Mouse (Mus musculus): ENCODE measurements around the gene Treh. TPM values are rescaled to one million over a fixed set of nuclear protein-coding genes. Genes with fewer than 3 reads are reported as not detected.

The Treh gene
- polyA plus RNA-seq, 1 experiment from 2014 or later = not detected

GRCm38 (mm10) chr9:44643103-44643502 lies 29.9 kb upstream of the Treh start:
- no peaks in the 10 kb centered on the region for H3K9me3 ChIP-seq (replicated peaks; ENCODE audit: control insufficient read depth, low read length)
- no peak overlapping the region for H3K9ac ChIP-seq (replicated peaks; ENCODE audit: low read length)
- no peaks in the 10 kb centered on the region for H3K27me3 ChIP-seq (ENCODE audit: control insufficient read depth, insufficient read depth, low read length)
- no peak overlapping the region for H3K4me2 ChIP-seq (ENCODE audit: low read depth, low read length)
- H3K27ac ChIP-seq (replicated peaks; ENCODE audit: low read depth, low read length) = no peak overlapping the region
- WGBS = 95% methylated on average over 7 of the region's 7 CpGs
- DNase-seq (ENCODE audit: low spot score) (no peak), ATAC-seq (replicated peaks; ENCODE audit: insufficient number of reproducible peaks, low FRiP score, low TSS enrichment, low read depth) (no peak)
- H3K4me3 ChIP-seq (ENCODE audit: low read depth, low read length) = no peak overlapping the region
- H3K4me1 ChIP-seq (ENCODE audit: control insufficient read depth, insufficient read depth, low read length) = no peaks in the 10 kb centered on the region
- peaks cover 2% of the 10 kb centered on the region; the same call in 1 of the 2 replicates for H3K36me3 ChIP-seq (replicated peaks; ENCODE audit: control insufficient read depth, insufficient read depth, low read depth, low read length)

- Histone ChIP-seq H3K9ac (replicated peaks; ENCODE audit: low read length) (no peak overlapping the region), H3K27ac (replicated peaks; ENCODE audit: low read depth, low read length) (no peak overlapping the region), H3K4me1 (ENCODE audit: control insufficient read depth, insufficient read depth, low read length) (no peaks in the 10 kb centered on the region), H3K27me3 (ENCODE audit: control insufficient read depth, insufficient read depth, low read length) (no peaks in the 10 kb centered on the region), H3K4me3 (ENCODE audit: low read depth, low read length) (no peak overlapping the region), H3K36me3 (replicated peaks; ENCODE audit: control insufficient read depth, insufficient read depth, low read depth, low read length) (no peaks in the 10 kb centered on the region), H3K4me2 (ENCODE audit: low read depth, low read length) (no peak overlapping the region), H3K9me3 (replicated peaks; ENCODE audit: control insufficient read depth, low read length) (no peaks in the 10 kb centered on the region)
- 91% methylated on average over 2 of the region's 2 CpGs for WGBS
- ATAC-seq (replicated peaks; ENCODE audit: insufficient number of reproducible peaks, low FRiP score, low TSS enrichment, low read depth) (no peak), DNase-seq (ENCODE audit: low spot score) (no peak)
Observed at GRCm38 (mm10) chr9:44644186-44644585, 28.8 kb upstream of the Treh start.

DNA sequence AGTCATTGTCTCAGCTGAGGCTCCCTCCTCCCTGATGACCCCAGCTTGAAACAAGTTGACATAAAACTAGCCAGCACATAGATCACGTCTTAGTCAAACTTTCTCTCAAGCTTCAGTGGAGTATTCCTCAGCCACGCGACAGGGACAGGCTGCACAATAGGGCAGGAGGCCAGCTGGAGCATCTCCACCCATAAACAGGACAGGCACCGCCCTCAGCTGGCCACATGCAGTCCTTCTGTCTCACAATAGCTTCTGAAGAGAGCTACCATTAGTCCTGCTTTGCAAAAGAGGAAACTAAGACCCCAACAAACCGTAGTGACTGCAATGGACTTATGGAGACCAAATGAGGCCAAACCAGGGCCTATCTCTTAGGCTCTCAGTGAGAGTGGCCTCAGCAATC lies 27.6 kb upstream of the Treh start:
- 81% methylated on average over 5 of the region's 5 CpGs for WGBS
- Histone ChIP-seq H3K36me3 (replicated peaks; ENCODE audit: control insufficient read depth, insufficient read depth, low read depth, low read length) (no peaks in the 10 kb centered on the region), H3K4me1 (ENCODE audit: control insufficient read depth, insufficient read depth, low read length) (no peaks in the 10 kb centered on the region), H3K9ac (replicated peaks; ENCODE audit: low read length) (no peak overlapping the region), H3K27ac (replicated peaks; ENCODE audit: low read depth, low read length) (no peak overlapping the region), H3K4me3 (ENCODE audit: low read depth, low read length) (no peak overlapping the region), H3K9me3 (replicated peaks; ENCODE audit: control insufficient read depth, low read length) (no peaks in the 10 kb centered on the region), H3K4me2 (ENCODE audit: low read depth, low read length) (no peak overlapping the region), H3K27me3 (ENCODE audit: control insufficient read depth, insufficient read depth, low read length) (no peaks in the 10 kb centered on the region)
- DNase-seq (ENCODE audit: low spot score) (no peak), ATAC-seq (replicated peaks; ENCODE audit: insufficient number of reproducible peaks, low FRiP score, low TSS enrichment, low read depth) (no peak)

DNA sequence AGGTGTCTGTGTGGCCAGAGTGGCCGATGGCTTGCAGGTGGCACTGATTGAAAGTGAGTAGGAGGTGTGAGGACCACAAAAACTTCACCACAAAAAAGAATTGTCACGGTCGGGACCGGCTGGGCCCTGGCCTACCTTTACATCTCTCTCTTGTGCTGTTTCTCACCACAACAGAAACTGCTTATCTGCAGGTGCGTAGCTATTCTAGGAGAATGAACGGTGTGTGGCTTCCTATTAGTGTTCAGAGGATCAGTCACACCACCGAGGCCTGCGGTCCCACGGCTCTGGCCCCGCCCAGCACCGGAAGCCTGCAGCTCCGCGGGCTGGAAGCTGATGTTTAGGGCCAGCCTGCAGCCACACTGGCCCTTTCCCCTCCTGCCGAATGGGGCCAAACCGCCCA lies 27.1 kb upstream of the Treh start:
- H3K9me3 ChIP-seq (replicated peaks; ENCODE audit: control insufficient read depth, low read length) = no peaks in the 10 kb centered on the region
- no peak overlapping the region for H3K27ac ChIP-seq (replicated peaks; ENCODE audit: low read depth, low read length)
- no peaks in the 10 kb centered on the region for H3K27me3 ChIP-seq (ENCODE audit: control insufficient read depth, insufficient read depth, low read length)
- no peak overlapping the region for H3K9ac ChIP-seq (replicated peaks; ENCODE audit: low read length)
- H3K4me1 ChIP-seq (ENCODE audit: control insufficient read depth, insufficient read depth, low read length) = no peaks in the 10 kb centered on the region
- WGBS = 64% methylated on average over 15 of the region's 15 CpGs
- no peak overlapping the region for H3K4me2 ChIP-seq (ENCODE audit: low read depth, low read length)
- no peak overlapping the region for H3K4me3 ChIP-seq (ENCODE audit: low read depth, low read length)
- no peak for DNase-seq (ENCODE audit: low spot score)
- ATAC-seq (replicated peaks; ENCODE audit: insufficient number of reproducible peaks, low FRiP score, low TSS enrichment, low read depth) = no peak
- H3K36me3 ChIP-seq (replicated peaks; ENCODE audit: control insufficient read depth, insufficient read depth, low read depth, low read length) = no peaks in the 10 kb centered on the region

DNA sequence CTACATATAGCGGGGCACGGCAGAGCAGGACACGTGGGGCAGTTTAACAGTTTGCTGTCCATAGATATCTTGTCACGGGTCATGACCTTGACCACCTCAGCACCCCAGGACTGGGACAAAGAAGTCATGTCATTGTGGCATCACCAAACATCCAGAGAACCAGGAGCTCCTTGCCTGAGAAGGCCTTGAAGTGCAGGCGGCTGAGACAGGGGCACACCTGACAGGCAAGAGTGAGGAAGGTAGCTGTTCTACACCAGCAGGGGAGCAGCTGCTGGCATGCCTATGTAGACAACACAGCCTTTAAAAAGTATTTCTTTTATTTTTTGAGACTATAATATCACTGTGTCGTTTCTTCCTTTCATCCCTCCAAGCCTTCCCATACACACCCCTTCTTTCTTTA lies 26.7 kb upstream of the Treh start:
- Histone ChIP-seq H3K9me3 (replicated peaks; ENCODE audit: control insufficient read depth, low read length) (no peaks in the 10 kb centered on the region), H3K4me1 (ENCODE audit: control insufficient read depth, insufficient read depth, low read length) (no peaks in the 10 kb centered on the region), H3K4me2 (ENCODE audit: low read depth, low read length) (no peak overlapping the region), H3K36me3 (replicated peaks; ENCODE audit: control insufficient read depth, insufficient read depth, low read depth, low read length) (no peaks in the 10 kb centered on the region), H3K27ac (replicated peaks; ENCODE audit: low read depth, low read length) (no peak overlapping the region), H3K9ac (replicated peaks; ENCODE audit: low read length) (no peak overlapping the region), H3K27me3 (ENCODE audit: control insufficient read depth, insufficient read depth, low read length) (no peaks in the 10 kb centered on the region), H3K4me3 (ENCODE audit: low read depth, low read length) (no peak overlapping the region)
- 84% methylated on average over 6 of the region's 6 CpGs for WGBS
- DNase-seq (ENCODE audit: low spot score) (no peak), ATAC-seq (replicated peaks; ENCODE audit: insufficient number of reproducible peaks, low FRiP score, low TSS enrichment, low read depth) (no peak)

DNA sequence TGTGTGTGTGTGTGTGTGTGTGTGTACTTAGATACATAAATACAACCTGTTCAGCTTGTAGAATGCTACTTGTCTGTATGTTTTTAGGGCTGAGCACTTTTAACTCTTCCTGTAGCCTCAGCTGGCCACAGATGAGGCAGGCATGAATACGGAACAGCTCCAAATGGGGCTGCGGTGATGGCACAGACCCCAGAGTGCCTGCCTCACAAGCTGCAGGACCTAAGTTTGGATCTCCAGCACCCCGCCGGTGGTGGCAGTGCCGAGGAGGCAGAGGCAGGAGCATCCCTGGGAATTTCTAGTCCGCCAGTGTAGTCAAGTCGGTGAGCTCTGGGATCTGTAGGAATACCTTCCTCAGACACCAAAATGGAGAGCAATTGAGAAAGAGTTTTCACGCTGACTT lies 26.0 kb upstream of the Treh start:
- H3K27ac ChIP-seq (replicated peaks; ENCODE audit: low read depth, low read length) = no peak overlapping the region
- no peaks in the 10 kb centered on the region for H3K4me1 ChIP-seq (ENCODE audit: control insufficient read depth, insufficient read depth, low read length)
- no peak overlapping the region for H3K9ac ChIP-seq (replicated peaks; ENCODE audit: low read length)
- ATAC-seq (replicated peaks; ENCODE audit: insufficient number of reproducible peaks, low FRiP score, low TSS enrichment, low read depth) (no peak), DNase-seq (ENCODE audit: low spot score) (no peak)
- no peaks in the 10 kb centered on the region for H3K9me3 ChIP-seq (replicated peaks; ENCODE audit: control insufficient read depth, low read length)
- 89% methylated on average over 8 of the region's 8 CpGs for WGBS
- no peaks in the 10 kb centered on the region for H3K27me3 ChIP-seq (ENCODE audit: control insufficient read depth, insufficient read depth, low read length)
- no peak overlapping the region for H3K4me2 ChIP-seq (ENCODE audit: low read depth, low read length)
- H3K36me3 ChIP-seq (replicated peaks; ENCODE audit: control insufficient read depth, insufficient read depth, low read depth, low read length) = no peaks in the 10 kb centered on the region
- H3K4me3 ChIP-seq (ENCODE audit: low read depth, low read length) = no peak overlapping the region

DNA sequence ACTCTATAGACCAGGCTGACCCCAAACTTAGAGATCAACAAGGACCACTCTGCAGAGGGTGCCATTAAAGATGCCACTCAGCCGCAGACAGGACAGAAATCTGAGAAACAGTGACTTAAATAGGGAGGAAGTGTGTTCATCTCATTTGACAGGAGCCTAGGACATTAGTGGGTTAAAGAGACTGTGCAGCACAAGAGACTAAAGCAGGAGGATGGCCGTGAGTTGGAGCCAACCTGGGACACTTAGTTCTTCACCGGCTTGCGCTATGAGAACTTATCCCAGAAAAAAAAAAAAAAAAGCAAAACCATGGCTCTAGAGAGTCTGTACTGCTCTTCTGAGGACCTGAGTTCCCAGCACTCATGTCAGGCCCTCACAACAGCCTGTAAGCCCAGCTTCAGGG lies 25.4 kb upstream of the Treh start:
- H3K4me3 ChIP-seq (ENCODE audit: low read depth, low read length) = no peak overlapping the region
- DNase-seq (ENCODE audit: low spot score) (no peak), ATAC-seq (replicated peaks; ENCODE audit: insufficient number of reproducible peaks, low FRiP score, low TSS enrichment, low read depth) (no peak)
- no peaks in the 10 kb centered on the region for H3K27me3 ChIP-seq (ENCODE audit: control insufficient read depth, insufficient read depth, low read length)
- 87% methylated on average over 4 of the region's 4 CpGs for WGBS
- no peaks in the 10 kb centered on the region for H3K4me1 ChIP-seq (ENCODE audit: control insufficient read depth, insufficient read depth, low read length)
- no peak overlapping the region for H3K27ac ChIP-seq (replicated peaks; ENCODE audit: low read depth, low read length)
- H3K9ac ChIP-seq (replicated peaks; ENCODE audit: low read length) = no peak overlapping the region
- H3K9me3 ChIP-seq (replicated peaks; ENCODE audit: control insufficient read depth, low read length) = no peaks in the 10 kb centered on the region
- no peak overlapping the region for H3K4me2 ChIP-seq (ENCODE audit: low read depth, low read length)
- H3K36me3 ChIP-seq (replicated peaks; ENCODE audit: control insufficient read depth, insufficient read depth, low read depth, low read length) = no peaks in the 10 kb centered on the region

DNA sequence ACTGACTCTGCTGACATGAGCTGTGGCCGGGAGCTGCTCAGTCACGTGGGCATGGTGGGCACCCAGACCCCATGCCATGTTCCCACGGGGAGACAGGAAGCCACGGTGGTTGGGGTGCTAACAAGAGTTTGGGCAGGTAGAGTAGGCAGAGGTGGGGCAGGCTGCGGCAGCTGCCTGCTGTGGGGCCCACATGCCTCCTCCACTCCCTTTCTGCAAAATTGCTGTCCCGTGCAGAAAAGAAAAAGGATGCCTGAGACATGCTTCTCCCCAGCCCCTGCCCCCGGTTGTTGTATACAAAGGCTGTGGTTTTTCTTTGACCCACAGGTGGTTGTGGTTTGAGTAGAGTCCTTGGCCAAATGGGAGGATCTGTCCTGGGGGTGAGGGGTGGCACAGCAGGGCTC lies 24.2 kb upstream of the Treh start:
- H3K27me3 ChIP-seq (ENCODE audit: control insufficient read depth, insufficient read depth, low read length) = no peaks in the 10 kb centered on the region
- H3K4me2 ChIP-seq (ENCODE audit: low read depth, low read length) = no peak overlapping the region
- no peaks in the 10 kb centered on the region for H3K36me3 ChIP-seq (replicated peaks; ENCODE audit: control insufficient read depth, insufficient read depth, low read depth, low read length)
- no peak overlapping the region for H3K4me3 ChIP-seq (ENCODE audit: low read depth, low read length)
- no peak for DNase-seq (ENCODE audit: low spot score)
- no peak for ATAC-seq (replicated peaks; ENCODE audit: insufficient number of reproducible peaks, low FRiP score, low TSS enrichment, low read depth)
- no peaks in the 10 kb centered on the region for H3K9me3 ChIP-seq (replicated peaks; ENCODE audit: control insufficient read depth, low read length)
- no peaks in the 10 kb centered on the region for H3K4me1 ChIP-seq (ENCODE audit: control insufficient read depth, insufficient read depth, low read length)
- H3K27ac ChIP-seq (replicated peaks; ENCODE audit: low read depth, low read length) = no peak overlapping the region
- WGBS = 84% methylated on average over 7 of the region's 7 CpGs
- no peak overlapping the region for H3K9ac ChIP-seq (replicated peaks; ENCODE audit: low read length)

Measured in embryonic facial prominence, embryonic 11.5 days (tissue).